Mouse (Mus musculus) embryonic facial prominence, embryonic 13.5 days (tissue): ENCODE measurements around the gene V1ra8. TPM values are rescaled to one million over a fixed set of nuclear protein-coding genes. Genes with fewer than 3 reads are reported as not detected.
"Not testable (repeated sequence)": the region's sequence is repeated elsewhere in the genome, so short reads cannot be mapped to it uniquely, and the experiment has no call there.

ENCODE experiments used
- ATAC-seq: fragments of 200-750 bp; cut with Nextera tagmentation; 2 replicates; pipeline ENCODE4 v1.8.0; 2017; ENCODE audit warnings: low read depth; ENCODE audit not compliant: insufficient number of reproducible peaks, insufficient read depth, low FRiP score, low TSS enrichment
- H3K27ac ChIP-seq: fragments of 300-500 bp; sonication (generic); 2 replicates; pipeline ENCODE4 v1.5.1; 2015; ENCODE audit warnings: moderate library complexity, mild to moderate bottlenecking, inconsistent platforms
- H3K27me3 ChIP-seq: fragments of 300-500 bp; sonication (generic); 2 replicates; pipeline ENCODE4 v1.6.1; 2015; ENCODE audit warnings: mild to moderate bottlenecking, inconsistent platforms
- H3K36me3 ChIP-seq: fragments of 300-500 bp; sonication (generic); 2 replicates; pipeline ENCODE4 v1.6.1; 2015; ENCODE audit warnings: mild to moderate bottlenecking, inconsistent platforms
- H3K4me1 ChIP-seq: fragments of 300-500 bp; sonication (generic); 2 replicates; pipeline ENCODE4 v1.6.1; 2015; ENCODE audit warnings: inconsistent platforms
- H3K4me2 ChIP-seq: fragments of 300-500 bp; sonication (generic); 2 replicates; pipeline ENCODE4 v1.6.1; 2015; ENCODE audit warnings: moderate library complexity, mild to moderate bottlenecking, inconsistent platforms
- H3K4me3 ChIP-seq: fragments of 300-500 bp; sonication (generic); 2 replicates; pipeline ENCODE4 v1.5.1; 2015; ENCODE audit warnings: mild to moderate bottlenecking, inconsistent platforms
- H3K9ac ChIP-seq: fragments of 300-500 bp; sonication (generic); 2 replicates; pipeline ENCODE4 v1.6.1; 2015; ENCODE audit warnings: mild to moderate bottlenecking, inconsistent platforms
- H3K9me3 ChIP-seq: fragments of 300-500 bp; sonication (generic); 2 replicates; pipeline ENCODE4 v1.6.1; 2016; ENCODE audit warnings: inconsistent platforms
- WGBS: fragments of 180-500 bp; shearing (Covaris S2); methylation state at CpG from one replicate; pipeline ENCODE4 v1.1.7; 2015; ENCODE audit warnings: mixed read lengths; 5-methylcytosine and 5-hydroxymethylcytosine counted together
- polyA plus RNA-seq: library from polyadenylated mRNA; unstranded; fragments of >200 nt; fragmentation: Nextera tagmentation; extraction: Ambion mirVana; gene quantifications from 2 replicates; pipeline ENCODE4 v1.2.1, GENCODE M21; 2015

Gene V1ra8
- polyA plus RNA-seq, result not detected in 2 replicates

- ATAC-seq, H3K9ac ChIP-seq, H3K4me3 ChIP-seq, H3K27ac ChIP-seq, H3K4me2 ChIP-seq, H3K27me3 ChIP-seq, H3K36me3 ChIP-seq, H3K9me3 ChIP-seq, H3K4me1 ChIP-seq: not testable (repeated sequence)
- 68% methylated on average over 2 of the region's 2 CpGs for WGBS
Observed at GRCm38 (mm10) chr6:90202493-90202892, at the start of gene V1ra8. Gene V1ra8 (plus strand): TSS chr6:90202793.

- no peak for ATAC-seq
- Histone ChIP-seq H3K4me2 (no peak overlapping the region), H3K27ac (no peak overlapping the region), H3K36me3 (no peaks in the 10 kb centered on the region), H3K4me1 (no peaks in the 10 kb centered on the region), H3K27me3 (no peaks in the 10 kb centered on the region), H3K4me3 (no peak overlapping the region), H3K9ac (no peak overlapping the region), H3K9me3 (no peaks in the 10 kb centered on the region)
- WGBS, result 81% methylated on average over 3 of the region's 3 CpGs
Observed at GRCm38 (mm10) chr6:90160139-90160538, 42.5 kb upstream of the V1ra8 start.

- H3K4me2 ChIP-seq, result no peak within 1 kb of the TSS
- H3K27me3 ChIP-seq, result no peaks in the 10 kb centered on the region
- no peak within 1 kb of the TSS for H3K27ac ChIP-seq
- no peaks in the 10 kb centered on the region for H3K4me1 ChIP-seq
- H3K9ac ChIP-seq, result no peak within 1 kb of the TSS
- no peaks in the 10 kb centered on the region for H3K9me3 ChIP-seq
- 65% methylated on average over 2 of the region's 2 CpGs for WGBS
- no peak for ATAC-seq
- no peak within 1 kb of the TSS for H3K4me3 ChIP-seq
- H3K36me3 ChIP-seq, result no peaks in the 10 kb centered on the region
Observed at GRCm38 (mm10) chr6:90174508-90174907, 28.1 kb upstream of the V1ra8 start, which contains the start of gene Vmn1r52. Gene Vmn1r52 (plus strand): TSS chr6:90174808.

- H3K9ac ChIP-seq, result no peak within 1 kb of the TSS
- WGBS, result 80% methylated on average over 1 of the region's 1 CpGs
- H3K9me3 ChIP-seq, result 0 out of 2 replicates have a peak, but pooled peaks cover 6% of the 10 kb centered on the region
- H3K4me1 ChIP-seq, result no peaks in the 10 kb centered on the region
- H3K4me3 ChIP-seq, result no peak within 1 kb of the TSS
- H3K27me3 ChIP-seq, result no peaks in the 10 kb centered on the region
- H3K27ac ChIP-seq, result no peak within 1 kb of the TSS
- no peak within 1 kb of the TSS for H3K4me2 ChIP-seq
- H3K36me3 ChIP-seq, result no peaks in the 10 kb centered on the region
- ATAC-seq, result no peak
Observed at GRCm38 (mm10) chr6:90224338-90224737, 21.7 kb downstream of the V1ra8 start, which contains the start of gene Vmn1r53. Gene Vmn1r53 (minus strand): TSS chr6:90224438.

DNA sequence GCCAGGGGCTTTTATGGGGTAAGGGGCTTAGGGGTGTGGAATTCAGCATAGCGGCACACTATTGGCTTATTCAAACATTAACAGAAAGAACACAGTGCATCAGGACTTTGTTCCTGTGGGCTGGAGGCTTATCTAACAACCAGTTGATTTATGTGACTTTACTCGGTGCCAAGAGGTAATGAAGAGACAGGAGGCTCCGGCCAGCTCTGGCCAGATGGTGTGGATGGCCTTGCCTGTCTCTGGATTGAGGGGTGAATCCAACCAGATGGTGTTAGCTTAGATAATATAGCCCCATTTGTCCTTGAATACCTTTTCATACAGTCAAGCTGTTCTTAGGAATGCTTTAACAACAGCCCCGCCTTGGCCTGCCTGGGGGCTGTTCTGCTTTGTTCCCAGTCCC is 29.5 kb downstream of the V1ra8 start:
- not testable (repeated sequence) for H3K27ac ChIP-seq, H3K4me1 ChIP-seq, H3K4me2 ChIP-seq, H3K27me3 ChIP-seq, H3K36me3 ChIP-seq, H3K4me3 ChIP-seq, H3K9ac ChIP-seq, ATAC-seq
- peaks cover 17% of the 10 kb centered on the region for H3K9me3 ChIP-seq
- 92% methylated on average over 4 of the region's 4 CpGs for WGBS

DNA sequence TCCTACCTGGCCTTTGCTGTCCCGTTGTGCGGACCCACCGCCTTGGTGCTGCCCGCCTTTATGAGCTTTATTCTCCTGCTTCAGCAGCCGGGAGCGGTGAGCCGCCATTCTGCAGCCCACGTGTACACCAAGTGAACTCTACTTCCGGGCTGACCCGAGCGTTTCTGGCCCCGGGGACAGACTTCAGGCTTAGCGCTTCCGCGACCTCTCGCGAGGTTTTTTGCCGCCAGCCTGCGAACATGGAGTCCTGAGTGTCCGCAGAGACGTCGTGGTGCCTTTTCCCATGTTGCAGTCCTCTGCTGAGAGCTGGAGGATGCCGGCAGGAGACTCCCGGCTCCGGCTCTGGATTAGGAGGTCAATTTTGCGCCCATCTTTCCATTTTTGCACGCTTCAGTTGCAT is 30.1 kb downstream of the V1ra8 start:
- Histone ChIP-seq H3K9me3 (peaks cover 17% of the 10 kb centered on the region), H3K36me3 (no peaks in the 10 kb centered on the region), H3K4me1 (no peaks in the 10 kb centered on the region), H3K27ac (no peak overlapping the region), H3K4me2 (no peak overlapping the region), H3K4me3 (no peak overlapping the region), H3K27me3 (no peaks in the 10 kb centered on the region), H3K9ac (no peak overlapping the region)
- no peak for ATAC-seq
- WGBS, result 67% methylated on average over 27 of the region's 27 CpGs

DNA sequence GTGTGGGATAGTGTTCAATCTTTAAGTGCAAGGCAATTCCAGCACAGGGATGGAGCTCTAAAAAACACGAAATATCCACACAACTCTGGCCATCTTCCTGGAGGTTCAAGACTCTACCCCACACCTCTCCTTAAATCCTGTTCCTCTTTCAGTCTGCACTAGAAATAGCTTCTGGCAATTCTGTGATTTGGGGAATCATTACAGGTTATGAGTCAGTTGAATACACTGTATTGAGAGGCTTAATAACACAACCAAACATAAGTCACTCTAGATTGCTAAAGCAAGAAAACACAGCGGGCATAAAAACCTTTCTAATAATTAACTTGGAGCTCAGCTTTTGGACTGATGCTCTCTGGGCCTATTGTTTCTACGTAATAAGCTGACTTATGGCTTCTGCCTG is 41.4 kb downstream of the V1ra8 start:
- Histone ChIP-seq H3K9me3 (no peaks in the 10 kb centered on the region), H3K4me1 (no peaks in the 10 kb centered on the region), H3K4me2 (no peak overlapping the region), H3K4me3 (no peak overlapping the region), H3K9ac (no peak overlapping the region), H3K36me3 (no peaks in the 10 kb centered on the region), H3K27ac (no peak overlapping the region), H3K27me3 (no peaks in the 10 kb centered on the region)
- ATAC-seq, result no peak
- WGBS, result 75% methylated on average over 3 of the region's 3 CpGs

GRCm38 (mm10) chr6:90246000-90246399 is 43.4 kb downstream of the V1ra8 start, which contains the start of gene Vmn1r54:
Gene Vmn1r54 (plus strand): TSS chr6:90246300.
- no peak within 1 kb of the TSS for H3K27ac ChIP-seq
- no peaks in the 10 kb centered on the region for H3K36me3 ChIP-seq
- H3K9ac ChIP-seq, result no peak within 1 kb of the TSS
- H3K9me3 ChIP-seq, result no peaks in the 10 kb centered on the region
- 69% methylated on average over 1 of the region's 1 CpGs for WGBS
- no peaks in the 10 kb centered on the region for H3K27me3 ChIP-seq
- H3K4me3 ChIP-seq, result no peak within 1 kb of the TSS
- H3K4me1 ChIP-seq, result no peaks in the 10 kb centered on the region
- no peak within 1 kb of the TSS for H3K4me2 ChIP-seq
- ATAC-seq, result no peak

Other genes starting within 250 kb of the V1ra8 start
- gene Vmn1r46, start 233.5 kb upstream of the V1ra8 start, polyA plus RNA-seq, result not detected in 2 replicates
- not detected in 2 replicates for gene Vmn1r47, start 186.6 kb upstream of the V1ra8 start, polyA plus RNA-seq
- gene Vmn1r48, start 166.0 kb upstream of the V1ra8 start, polyA plus RNA-seq, result not detected in 2 replicates
- gene Vmn1r49, start 124.3 kb upstream of the V1ra8 start, polyA plus RNA-seq, result not detected in 2 replicates
- gene Vmn1r50, start 101.4 kb upstream of the V1ra8 start, polyA plus RNA-seq, result not detected in 2 replicates
- gene Vmn1r51, start 80.2 kb upstream of the V1ra8 start, polyA plus RNA-seq, result not detected in 2 replicates
- not detected in 2 replicates for gene Vmn1r52, start 28.0 kb upstream of the V1ra8 start, polyA plus RNA-seq
- gene Vmn1r53, start 21.6 kb downstream of the V1ra8 start, polyA plus RNA-seq, result not detected in 2 replicates
- not detected in 2 replicates for gene Vmn1r54, start 43.5 kb downstream of the V1ra8 start, polyA plus RNA-seq
- gene BC048671, start 98.4 kb downstream of the V1ra8 start, polyA plus RNA-seq, result not detected in 2 replicates
- 2.3 and 3.0 TPM in 2 replicates for gene Chst13, start 122.4 kb downstream of the V1ra8 start, polyA plus RNA-seq
- gene Uroc1, start 130.5 kb downstream of the V1ra8 start, polyA plus RNA-seq, result 0.30 TPM in 1 of 2 replicates, not detected in the other
- 8.2 and 8.9 TPM in 2 replicates for gene Zxdc, start 166.7 kb downstream of the V1ra8 start, polyA plus RNA-seq
- gene Cfap100, start 226.0 kb downstream of the V1ra8 start, polyA plus RNA-seq, result 1.2 and 1.8 TPM in 2 replicates